Mouse (Mus musculus) kidney, embryonic 15.5 days (tissue): ENCODE results near the gene Tmtc1. TPM values are rescaled to one million over a fixed set of nuclear protein-coding genes. Genes with fewer than 3 reads are reported as not detected.

Experiments used
- ATAC-seq: fragments of 200-750 bp; cut with Nextera tagmentation; replicated peaks from 2 replicates; pipeline ENCODE4 v1.8.0; 2017; ENCODE audit warnings: moderate TSS enrichment; ENCODE audit not compliant: low FRiP score
- H3K27ac ChIP-seq: fragments of 300-500 bp; sonication (generic); 2 replicates; pipeline ENCODE4 v1.5.1; 2015; ENCODE audit warnings: mild to moderate bottlenecking, inconsistent platforms
- H3K27me3 ChIP-seq: fragments of 300-500 bp; sonication (generic); 2 replicates; pipeline ENCODE4 v1.6.1; 2015; ENCODE audit warnings: inconsistent platforms
- H3K36me3 ChIP-seq: fragments of 300-500 bp; sonication (generic); 2 replicates; pipeline ENCODE4 v1.6.1; 2015; ENCODE audit warnings: inconsistent platforms
- H3K4me1 ChIP-seq: fragments of 300-500 bp; sonication (generic); 2 replicates; pipeline ENCODE4 v1.6.1; 2015; ENCODE audit warnings: inconsistent platforms
- H3K4me2 ChIP-seq: fragments of 300-500 bp; sonication (generic); 2 replicates; pipeline ENCODE4 v1.6.1; 2015; ENCODE audit warnings: moderate library complexity, mild to moderate bottlenecking, inconsistent platforms
- H3K4me3 ChIP-seq: fragments of 300-500 bp; sonication (generic); replicated peaks from 2 replicates; pipeline ENCODE4 v1.5.1; 2015; ENCODE audit warnings: mild to moderate bottlenecking, inconsistent platforms
- H3K9ac ChIP-seq: fragments of 300-500 bp; sonication (generic); 2 replicates; pipeline ENCODE4 v1.6.1; 2015; ENCODE audit warnings: mild to moderate bottlenecking, inconsistent platforms
- H3K9me3 ChIP-seq: fragments of 300-500 bp; sonication (generic); replicated peaks from 2 replicates; pipeline ENCODE4 v1.6.1; 2016; ENCODE audit warnings: inconsistent platforms
- WGBS: fragments of 180-500 bp; shearing (Covaris S2); methylation state at CpG from one replicate; pipeline ENCODE4 v1.1.7; 2015; ENCODE audit warnings: mixed read lengths; 5-methylcytosine and 5-hydroxymethylcytosine counted together
- polyA plus RNA-seq: library from polyadenylated mRNA; unstranded; fragments of >200 nt; fragmentation: Nextera tagmentation; extraction: Ambion mirVana; gene quantifications from 2 replicates; pipeline ENCODE4 v1.2.1, GENCODE M21; 2015

Gene Tmtc1
- polyA plus RNA-seq, 1 experiment from 2014 or later: 2.0 TPM

GRCm38 (mm10) chr6:148214765-148215164 lies 229.4 kb downstream of the Tmtc1 start:
- no peak for ATAC-seq
- Histone ChIP-seq H3K9ac (no peak overlapping the region), H3K9me3 (no peaks in the 10 kb centered on the region), H3K36me3 (no peaks in the 10 kb centered on the region), H3K27ac (no peak overlapping the region), H3K4me2 (no peak overlapping the region), H3K4me1 (peaks cover 17% of the 10 kb centered on the region), H3K27me3 (no peaks in the 10 kb centered on the region), H3K4me3 (no peak overlapping the region)
- 5% methylated on average over 5 of the region's 5 CpGs for WGBS

GRCm38 (mm10) chr6:148211897-148212680 lies 232.1 kb downstream of the Tmtc1 start, which contains the start of gene Ergic2:
TSS of gene Ergic2 (minus strand) at chr6:148212374.
- H3K27me3 ChIP-seq: no peaks in the 10 kb centered on the region
- H3K4me3 ChIP-seq: peak within 1 kb of the TSS; percentile 90
- H3K36me3 ChIP-seq: no peaks in the 10 kb centered on the region
- peaks cover 17% of the 10 kb centered on the region for H3K4me1 ChIP-seq
- peak within 1 kb of the TSS; percentile 93 for H3K9ac ChIP-seq
- WGBS: 1% methylated on average over 61 of the region's 61 CpGs
- peak within 1 kb of the TSS; percentile 70 for H3K4me2 ChIP-seq
- ATAC-seq: peak; percentile 99
- H3K9me3 ChIP-seq: no peaks in the 10 kb centered on the region
- peak within 1 kb of the TSS; percentile 92 for H3K27ac ChIP-seq

- H3K36me3 ChIP-seq: peaks cover under 1% of the 10 kb centered on the region; the same call in 1 of the 2 replicates
- peak; percentile 73 for ATAC-seq
- H3K9ac ChIP-seq: peak overlapping the region; percentile 93
- H3K4me1 ChIP-seq: peaks cover 17% of the 10 kb centered on the region
- H3K4me2 ChIP-seq: peak overlapping the region; percentile 70
- peak overlapping the region; percentile 90 for H3K4me3 ChIP-seq
- H3K9me3 ChIP-seq: no peaks in the 10 kb centered on the region
- H3K27me3 ChIP-seq: no peaks in the 10 kb centered on the region
- under 1% methylated on average over 51 of the region's 51 CpGs for WGBS
- peak overlapping the region; percentile 92 for H3K27ac ChIP-seq
Observed at GRCm38 (mm10) chr6:148211391-148211876, 232.8 kb downstream of the Tmtc1 start.

GRCm38 (mm10) chr6:148207522-148207921 lies 236.7 kb downstream of the Tmtc1 start:
- no peak overlapping the region for H3K9ac ChIP-seq
- H3K4me1 ChIP-seq: peaks cover 10% of the 10 kb centered on the region; the same call in 1 of the 2 replicates
- H3K36me3 ChIP-seq: peaks cover 33% of the 10 kb centered on the region
- WGBS: 50% methylated on average over 1 of the region's 1 CpGs
- H3K27me3 ChIP-seq: no peaks in the 10 kb centered on the region
- H3K9me3 ChIP-seq: no peaks in the 10 kb centered on the region
- no peak overlapping the region for H3K4me3 ChIP-seq
- no peak for ATAC-seq
- H3K27ac ChIP-seq: no peak overlapping the region
- no peak overlapping the region for H3K4me2 ChIP-seq

GRCm38 (mm10) chr6:148205134-148205533 lies 239.1 kb downstream of the Tmtc1 start:
- H3K4me2 ChIP-seq: no peak overlapping the region
- no peak overlapping the region for H3K4me3 ChIP-seq
- WGBS: 71% methylated on average over 1 of the region's 1 CpGs

GRCm38 (mm10) chr6:148199729-148200128 lies 244.5 kb downstream of the Tmtc1 start:
- peak overlapping the region; percentile 56 for H3K27ac ChIP-seq
- peaks cover 73% of the 10 kb centered on the region for H3K36me3 ChIP-seq
- 81% methylated on average over 3 of the region's 3 CpGs for WGBS

More at GRCm38 (mm10) chr6:148205134-148205533, 239.1 kb downstream of the Tmtc1 start:
- Histone ChIP-seq H3K27ac (no peak overlapping the region), H3K9me3 (no peaks in the 10 kb centered on the region), H3K27me3 (no peaks in the 10 kb centered on the region), H3K4me1 (0 out of 2 replicates have a peak, but pooled peaks cover under 1% of the 10 kb centered on the region), H3K9ac (no peak overlapping the region), H3K36me3 (peaks cover 52% of the 10 kb centered on the region)
- no peak for ATAC-seq

GRCm38 (mm10) chr6:148199177-148199576 lies 245.0 kb downstream of the Tmtc1 start:
- Histone ChIP-seq H3K27ac (no peak overlapping the region), H3K4me2 (no peak overlapping the region), H3K4me1 (no peaks in the 10 kb centered on the region), H3K9me3 (no peaks in the 10 kb centered on the region), H3K27me3 (no peaks in the 10 kb centered on the region), H3K36me3 (peaks cover 77% of the 10 kb centered on the region), H3K9ac (no peak overlapping the region), H3K4me3 (no peak overlapping the region)
- 79% methylated on average over 2 of the region's 2 CpGs for WGBS
- ATAC-seq: no peak

More at GRCm38 (mm10) chr6:148199729-148200128, 244.5 kb downstream of the Tmtc1 start:
- Histone ChIP-seq H3K9ac (no peak overlapping the region), H3K4me1 (no peaks in the 10 kb centered on the region), H3K27me3 (no peaks in the 10 kb centered on the region), H3K4me3 (no peak overlapping the region), H3K4me2 (no peak overlapping the region), H3K9me3 (no peaks in the 10 kb centered on the region)
- no peak for ATAC-seq

- WGBS: 83% methylated on average over 6 of the region's 6 CpGs
- Histone ChIP-seq H3K9ac (no peak overlapping the region), H3K4me3 (no peak overlapping the region), H3K9me3 (no peaks in the 10 kb centered on the region), H3K27ac (peak overlapping the region; percentile 45; the same call in 1 of the 2 replicates), H3K4me2 (no peak overlapping the region), H3K36me3 (peaks cover 75% of the 10 kb centered on the region), H3K27me3 (no peaks in the 10 kb centered on the region), H3K4me1 (no peaks in the 10 kb centered on the region)
- no peak for ATAC-seq
Observed at GRCm38 (mm10) chr6:148193972-148194701, 250.1 kb downstream of the Tmtc1 start.

GRCm38 (mm10) chr6:148185694-148186093 lies 258.5 kb downstream of the Tmtc1 start:
- Histone ChIP-seq H3K4me3 (no peak overlapping the region), H3K9me3 (no peaks in the 10 kb centered on the region), H3K4me2 (no peak overlapping the region), H3K36me3 (peaks cover 90% of the 10 kb centered on the region), H3K27me3 (no peaks in the 10 kb centered on the region), H3K9ac (no peak overlapping the region), H3K27ac (no peak overlapping the region), H3K4me1 (no peaks in the 10 kb centered on the region)
- ATAC-seq: no peak
- 82% methylated on average over 1 of the region's 1 CpGs for WGBS

Other genes with a start within 250 kb of the Tmtc1 start
- 215 and 235 TPM in 2 replicates for gene Ergic2, start 232.0 kb downstream of the Tmtc1 start, polyA plus RNA-seq